Mouse (Mus musculus): Measurements from ENCODE around the gene Sp9. TPM values are rescaled to one million over a fixed set of nuclear protein-coding genes. Genes with fewer than 3 reads are reported as not detected.
A peak's percentile ranks its signal among the peaks of the same experiment; 100 is the strongest.

Sp9 gene
- polyA plus RNA-seq, 1 experiment from 2014 or later: 1.9 TPM

DNA sequence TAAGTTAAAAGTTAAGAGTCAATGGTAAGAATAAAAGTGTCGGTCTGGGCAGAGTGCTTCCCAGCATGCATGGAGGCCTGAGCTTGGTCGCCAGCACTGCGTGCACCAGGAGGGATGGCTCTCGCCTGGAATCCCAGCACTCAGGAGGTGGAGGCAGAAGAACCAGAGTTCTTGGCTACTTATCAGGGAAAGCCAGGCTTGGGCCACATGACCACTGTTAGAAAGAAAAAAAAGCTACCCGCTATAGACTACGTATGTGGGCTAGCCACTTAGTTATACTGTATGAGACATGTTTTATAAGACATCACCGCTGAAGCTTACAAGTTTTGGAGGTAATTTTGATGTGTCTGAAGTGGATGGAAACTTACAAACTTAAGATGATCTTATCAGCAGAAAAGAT lies 26.4 kb downstream of the Sp9 start:
- Histone ChIP-seq H3K27ac (no peak overlapping the region), H3K4me2 (no peak overlapping the region), H3K9ac (no peak overlapping the region), H3K4me3 (no peak overlapping the region), H3K4me1 (no peaks in the 10 kb centered on the region), H3K27me3 (no peaks in the 10 kb centered on the region), H3K9me3 (no peaks in the 10 kb centered on the region), H3K36me3 (peaks cover 37% of the 10 kb centered on the region)
- WGBS: 89% methylated on average over 7 of the region's 7 CpGs
- no peak for ATAC-seq (ENCODE audit: insufficient number of reproducible peaks, low FRiP score, low TSS enrichment, low read depth)

DNA sequence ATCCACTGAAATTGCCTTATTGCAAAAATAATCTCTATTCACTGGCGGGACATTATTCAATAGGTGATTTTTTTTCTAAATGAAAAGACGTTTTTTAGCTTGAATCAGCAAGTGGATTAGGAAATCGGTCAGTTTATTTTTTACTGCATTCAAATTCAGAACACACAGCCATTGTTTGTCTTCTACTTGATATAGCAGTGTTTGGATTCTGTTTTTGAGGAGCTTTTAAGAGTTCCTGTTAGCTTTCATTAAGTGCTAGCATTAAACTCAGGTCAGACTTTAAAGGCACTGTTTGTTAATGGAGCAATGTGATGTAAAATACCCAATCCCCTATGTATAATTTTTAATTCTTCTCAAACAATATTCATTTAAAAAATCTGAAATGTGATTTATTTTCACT lies 27.1 kb downstream of the Sp9 start:
- no peak for ATAC-seq (ENCODE audit: insufficient number of reproducible peaks, low FRiP score, low TSS enrichment, low read depth)
- H3K4me1 ChIP-seq: no peaks in the 10 kb centered on the region
- H3K9ac ChIP-seq: no peak overlapping the region
- peaks cover 41% of the 10 kb centered on the region for H3K36me3 ChIP-seq
- 74% methylated on average over 3 of the region's 3 CpGs for whole genome bisulfite sequencing
- H3K9me3 ChIP-seq: no peaks in the 10 kb centered on the region
- no peak overlapping the region for H3K4me3 ChIP-seq
- no peak overlapping the region for H3K4me2 ChIP-seq
- H3K27ac ChIP-seq: no peak overlapping the region
- H3K27me3 ChIP-seq: no peaks in the 10 kb centered on the region

DNA sequence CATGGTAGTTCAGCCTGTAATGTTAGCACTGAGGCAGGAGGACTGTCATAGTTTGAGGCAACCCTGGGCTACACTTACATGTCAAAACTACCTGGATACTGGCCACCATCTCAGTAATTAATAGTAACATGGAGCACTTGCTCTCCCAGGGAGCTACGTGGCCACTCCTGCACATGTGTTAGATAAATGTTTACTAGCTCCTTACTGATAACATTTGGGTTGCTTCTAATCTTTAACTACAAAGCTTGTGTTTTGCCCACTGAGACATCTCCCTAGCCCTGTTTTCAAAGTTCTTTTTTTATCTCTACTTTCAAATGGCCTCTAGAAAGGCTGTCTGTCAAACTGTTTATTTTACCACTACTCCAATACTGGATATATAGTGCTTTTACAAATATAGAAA lies 30.3 kb downstream of the Sp9 start:
- no peak overlapping the region for H3K4me2 ChIP-seq
- no peaks in the 10 kb centered on the region for H3K27me3 ChIP-seq
- H3K9me3 ChIP-seq: no peaks in the 10 kb centered on the region
- H3K4me3 ChIP-seq: no peak overlapping the region
- 84% methylated on average over 1 of the region's 1 CpGs for whole genome bisulfite sequencing
- H3K4me1 ChIP-seq: no peaks in the 10 kb centered on the region
- no peak overlapping the region for H3K9ac ChIP-seq
- no peak for ATAC-seq (ENCODE audit: insufficient number of reproducible peaks, low FRiP score, low TSS enrichment, low read depth)
- peaks cover 50% of the 10 kb centered on the region for H3K36me3 ChIP-seq
- no peak overlapping the region for H3K27ac ChIP-seq

DNA sequence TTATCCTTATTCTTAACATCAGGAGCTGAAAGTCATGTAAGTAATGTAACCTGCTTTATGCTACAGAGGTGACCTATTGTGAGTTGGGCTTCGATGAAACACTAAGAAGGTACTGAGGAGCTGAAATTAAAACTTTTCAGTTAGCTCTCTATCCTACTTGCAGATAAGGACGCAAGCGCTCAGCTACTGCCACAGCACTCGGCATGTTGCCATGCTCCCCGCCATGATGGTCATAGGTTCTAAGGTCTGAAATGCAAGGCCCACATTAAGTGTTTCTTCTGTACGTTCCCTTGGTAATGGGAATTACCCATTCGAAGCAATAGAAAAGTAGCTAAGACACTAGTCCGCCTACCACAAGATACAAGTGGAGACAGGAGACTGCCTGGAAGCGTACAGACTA lies 31.0 kb downstream of the Sp9 start:
- no peaks in the 10 kb centered on the region for H3K27me3 ChIP-seq
- no peak overlapping the region for H3K9ac ChIP-seq
- no peak overlapping the region for H3K27ac ChIP-seq
- H3K4me1 ChIP-seq: no peaks in the 10 kb centered on the region
- H3K4me3 ChIP-seq: no peak overlapping the region
- peaks cover 56% of the 10 kb centered on the region for H3K36me3 ChIP-seq
- no peak overlapping the region for H3K4me2 ChIP-seq
- no peak for ATAC-seq (ENCODE audit: insufficient number of reproducible peaks, low FRiP score, low TSS enrichment, low read depth)
- WGBS: 96% methylated on average over 9 of the region's 9 CpGs
- H3K9me3 ChIP-seq: no peaks in the 10 kb centered on the region

DNA sequence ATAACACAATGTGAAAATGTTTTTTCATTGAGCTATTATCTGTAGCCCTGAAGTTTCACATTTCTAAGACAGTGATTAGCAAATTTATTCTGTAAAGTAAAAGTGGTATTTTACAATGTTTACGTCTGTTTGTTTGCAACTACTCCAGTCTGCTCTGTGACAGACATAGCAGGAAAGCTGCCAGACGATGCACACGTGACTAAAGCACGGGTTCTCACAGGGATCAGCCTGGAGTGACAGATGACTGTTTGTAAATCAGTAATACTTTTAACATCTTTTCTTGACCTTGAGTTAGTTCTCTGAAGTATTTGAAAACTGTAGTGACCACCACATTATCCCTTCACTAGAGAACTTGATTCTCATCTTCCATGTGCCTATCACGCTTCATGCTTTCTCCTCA lies 32.8 kb downstream of the Sp9 start:
- no peaks in the 10 kb centered on the region for H3K4me1 ChIP-seq
- no peaks in the 10 kb centered on the region for H3K27me3 ChIP-seq
- no peak overlapping the region for H3K4me2 ChIP-seq
- no peak overlapping the region for H3K4me3 ChIP-seq
- H3K9me3 ChIP-seq: no peaks in the 10 kb centered on the region
- WGBS: 86% methylated on average over 5 of the region's 5 CpGs
- H3K27ac ChIP-seq: no peak overlapping the region
- ATAC-seq (ENCODE audit: insufficient number of reproducible peaks, low FRiP score, low TSS enrichment, low read depth): no peak
- no peak overlapping the region for H3K9ac ChIP-seq
- H3K36me3 ChIP-seq: peaks cover 60% of the 10 kb centered on the region

DNA sequence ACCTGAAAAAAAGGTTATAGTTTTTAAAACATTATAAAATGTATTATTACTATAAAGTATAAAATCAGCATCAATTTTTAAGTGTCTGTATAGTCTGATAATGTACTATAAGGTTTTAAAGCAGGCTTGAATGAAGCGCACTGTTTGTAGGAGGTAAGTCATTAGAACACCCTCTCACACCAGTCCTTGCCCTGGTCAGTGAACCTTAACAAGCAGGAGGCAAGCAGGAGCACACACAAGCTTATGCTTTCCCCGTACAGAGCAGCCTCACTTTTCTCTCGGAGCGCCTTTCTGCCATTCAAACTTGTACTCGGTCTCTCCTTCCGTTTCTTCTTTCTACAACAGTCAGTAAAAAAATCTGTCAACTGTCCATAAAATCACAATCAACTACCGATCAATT lies 34.3 kb downstream of the Sp9 start:
- H3K27me3 ChIP-seq: no peaks in the 10 kb centered on the region
- H3K36me3 ChIP-seq: peaks cover 68% of the 10 kb centered on the region
- H3K27ac ChIP-seq: no peak overlapping the region
- WGBS: 90% methylated on average over 7 of the region's 7 CpGs
- H3K4me1 ChIP-seq: no peaks in the 10 kb centered on the region
- H3K9me3 ChIP-seq: no peaks in the 10 kb centered on the region
- no peak overlapping the region for H3K4me3 ChIP-seq
- no peak for ATAC-seq (ENCODE audit: insufficient number of reproducible peaks, low FRiP score, low TSS enrichment, low read depth)
- H3K4me2 ChIP-seq: no peak overlapping the region
- H3K9ac ChIP-seq: no peak overlapping the region

DNA sequence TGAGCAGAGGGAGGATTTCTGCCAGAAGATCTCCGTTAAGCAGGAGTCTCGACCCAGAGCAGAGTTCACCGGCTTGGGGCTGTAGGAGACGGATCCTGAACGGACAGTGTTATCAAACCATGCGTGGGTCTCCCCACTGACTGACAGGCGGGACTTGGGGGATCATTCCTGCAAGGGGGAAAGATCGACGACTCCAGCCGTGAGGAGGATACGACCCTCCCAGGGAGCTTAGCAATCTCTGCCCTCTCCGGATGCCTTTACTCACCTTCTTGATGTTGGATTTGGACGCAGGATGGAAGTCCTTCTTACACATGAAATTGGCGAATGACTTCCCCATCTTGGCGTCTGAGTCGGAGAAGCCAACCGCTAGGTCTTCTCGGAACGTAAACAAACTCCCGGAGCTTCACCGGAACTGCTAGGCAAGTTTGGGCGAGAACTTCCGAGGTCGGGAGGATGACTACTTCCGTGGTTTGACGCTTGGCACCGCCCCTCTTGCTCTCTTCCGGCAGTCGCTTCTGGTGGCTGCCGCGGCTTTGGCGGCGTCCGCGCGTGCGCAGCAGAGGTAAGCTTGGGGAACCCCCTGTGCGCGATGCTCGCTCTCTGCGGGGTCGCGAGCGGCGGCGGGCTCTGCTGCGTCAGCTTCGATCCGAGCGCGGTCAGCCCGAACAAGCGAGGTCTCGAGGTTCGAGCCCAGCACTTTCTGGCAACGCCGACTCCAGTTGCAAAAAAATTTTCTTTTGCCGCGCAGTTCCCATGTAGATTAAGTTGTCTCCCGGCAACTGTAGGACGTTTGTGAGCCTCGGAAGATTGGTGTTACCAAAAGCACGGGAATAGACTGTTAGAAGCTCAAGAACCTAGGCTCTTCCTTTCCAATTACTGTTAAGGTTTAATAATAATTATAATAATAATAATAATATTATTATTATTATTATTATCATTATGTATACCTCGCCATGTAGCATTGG lies 40.7 kb downstream of the Sp9 start, which contains the start of the genes Scrn3 and Cir1:
Scrn3 (plus strand) TSS at position 450 of the 965 bp plus-strand sequence.
Cir1 (minus strand) TSS at position 550 of the 965 bp plus-strand sequence.
- Histone ChIP-seq H3K36me3 (peaks cover 27% of the 10 kb centered on the region), H3K27ac (peak within 1 kb of the TSS; percentile 89), H3K9ac (peak within 1 kb of the TSS; percentile 68), H3K27me3 (no peaks in the 10 kb centered on the region), H3K4me2 (peak within 1 kb of the TSS; percentile 75), H3K4me1 (peaks cover 13% of the 10 kb centered on the region; the same call in 1 of the 2 replicates), H3K4me3 (peak within 1 kb of the TSS; percentile 81), H3K9me3 (no peaks in the 10 kb centered on the region)
- WGBS: under 1% methylated on average over 64 of the region's 64 CpGs
- peak; percentile 92 for ATAC-seq (ENCODE audit: insufficient number of reproducible peaks, low FRiP score, low TSS enrichment, low read depth)

DNA sequence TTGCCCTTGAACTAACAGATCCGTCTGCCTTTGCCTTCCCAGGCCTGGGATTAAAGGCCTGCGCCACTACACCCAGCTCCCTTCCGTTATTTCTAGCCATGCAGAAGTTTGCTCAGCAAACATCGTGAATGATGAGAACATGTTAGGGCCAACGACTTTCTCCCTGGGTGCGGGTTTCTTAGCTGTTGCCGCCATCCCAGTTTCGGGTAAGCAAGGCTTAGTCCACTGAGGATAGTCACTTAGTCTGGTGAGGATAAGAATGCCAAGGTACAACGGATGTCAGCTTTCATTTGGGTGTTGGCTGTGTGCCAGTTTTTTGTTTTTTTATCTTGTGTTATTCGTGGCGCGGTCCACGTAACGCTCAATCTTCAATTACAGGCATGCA lies 41.4 kb downstream of the Sp9 start:
- H3K9ac ChIP-seq: peak overlapping the region; percentile 56; the same call in 1 of the 2 replicates
- 0 out of 2 replicates have a peak, but pooled peaks have one; percentile 62 for ATAC-seq (ENCODE audit: insufficient number of reproducible peaks, low FRiP score, low TSS enrichment, low read depth)
- H3K9me3 ChIP-seq: no peaks in the 10 kb centered on the region
- H3K4me2 ChIP-seq: peak overlapping the region; percentile 56
- peak overlapping the region; percentile 89; the same call in 1 of the 2 replicates for H3K27ac ChIP-seq
- H3K27me3 ChIP-seq: no peaks in the 10 kb centered on the region
- peaks cover 13% of the 10 kb centered on the region; the same call in 1 of the 2 replicates for H3K4me1 ChIP-seq
- WGBS: 35% methylated on average over 14 of the region's 14 CpGs
- H3K36me3 ChIP-seq: peaks cover 23% of the 10 kb centered on the region
- peak overlapping the region; percentile 81 for H3K4me3 ChIP-seq

DNA sequence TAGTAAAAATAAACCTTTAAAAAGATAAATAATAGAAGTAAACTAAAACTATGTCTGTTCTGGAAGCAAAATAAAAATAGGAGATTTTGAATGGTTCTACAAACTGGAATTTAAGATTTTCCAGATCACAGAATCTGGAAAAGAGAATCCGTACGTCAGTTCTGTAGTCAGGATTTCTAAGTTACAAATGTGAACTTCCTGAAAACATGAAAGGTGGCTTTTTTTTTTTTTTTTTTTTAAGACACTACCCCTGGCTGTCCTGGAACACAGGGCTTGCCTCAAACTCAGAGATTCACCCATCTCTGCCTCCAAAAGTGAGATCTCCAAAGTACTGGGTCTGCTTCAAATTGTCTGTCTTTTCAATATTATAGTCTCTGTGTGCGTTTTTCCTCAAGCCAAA lies 42.6 kb downstream of the Sp9 start:
- H3K27ac ChIP-seq: no peak overlapping the region
- H3K27me3 ChIP-seq: no peaks in the 10 kb centered on the region
- 94% methylated on average over 3 of the region's 3 CpGs for WGBS
- no peak overlapping the region for H3K4me2 ChIP-seq
- ATAC-seq (ENCODE audit: insufficient number of reproducible peaks, low FRiP score, low TSS enrichment, low read depth): no peak
- H3K36me3 ChIP-seq: peaks cover 20% of the 10 kb centered on the region
- no peak overlapping the region for H3K9ac ChIP-seq
- no peak overlapping the region for H3K4me3 ChIP-seq
- H3K4me1 ChIP-seq: peaks cover 13% of the 10 kb centered on the region; the same call in 1 of the 2 replicates
- H3K9me3 ChIP-seq: no peaks in the 10 kb centered on the region

DNA sequence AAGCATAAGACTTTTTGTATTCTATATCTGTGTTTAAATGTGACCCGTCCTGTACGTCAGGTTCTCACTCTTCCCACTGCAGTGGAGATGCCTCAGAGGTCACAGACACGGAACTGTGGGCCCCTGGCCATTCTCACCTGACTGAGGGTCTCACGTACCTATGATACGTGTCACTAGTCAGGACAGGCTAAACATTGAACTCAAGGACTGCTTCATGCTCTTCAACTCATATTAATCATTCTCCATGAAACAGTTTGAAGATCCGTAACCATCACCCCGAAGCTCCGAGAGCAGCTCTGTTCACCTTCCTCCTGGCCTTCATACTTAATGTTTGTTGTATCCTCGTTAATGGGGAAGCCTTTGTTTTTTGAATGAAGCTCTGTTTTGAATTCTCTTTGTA lies 45.7 kb downstream of the Sp9 start:
- Histone ChIP-seq H3K27ac (no peak overlapping the region), H3K9me3 (no peaks in the 10 kb centered on the region), H3K27me3 (no peaks in the 10 kb centered on the region), H3K9ac (no peak overlapping the region), H3K4me2 (no peak overlapping the region), H3K36me3 (0 out of 2 replicates have a peak, but pooled peaks cover 6% of the 10 kb centered on the region), H3K4me1 (peaks cover 4% of the 10 kb centered on the region; the same call in 1 of the 2 replicates), H3K4me3 (no peak overlapping the region)
- WGBS: 91% methylated on average over 9 of the region's 9 CpGs
- ATAC-seq (ENCODE audit: insufficient number of reproducible peaks, low FRiP score, low TSS enrichment, low read depth): no peak

DNA sequence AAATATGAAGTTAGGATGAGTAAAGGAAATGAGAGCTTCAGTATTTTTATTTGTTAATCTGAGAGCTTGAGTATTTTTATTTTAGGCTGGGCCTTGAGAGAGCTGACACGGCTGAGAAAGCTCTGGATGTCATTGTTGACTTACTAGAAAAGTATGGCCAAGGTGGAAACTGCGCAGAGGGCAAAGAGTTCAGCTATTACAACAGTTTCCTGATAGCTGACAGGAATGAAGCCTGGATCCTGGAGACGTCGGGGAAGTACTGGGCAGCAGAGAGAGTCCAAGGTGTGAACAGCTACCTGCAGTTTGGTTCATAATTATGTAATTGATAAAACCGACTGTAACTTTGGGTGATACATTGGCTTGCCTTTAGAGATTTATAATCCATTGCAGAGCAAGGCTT lies 47.5 kb downstream of the Sp9 start:
- ATAC-seq (ENCODE audit: insufficient number of reproducible peaks, low FRiP score, low TSS enrichment, low read depth): no peak
- Histone ChIP-seq H3K4me2 (no peak overlapping the region), H3K27me3 (no peaks in the 10 kb centered on the region), H3K4me1 (no peaks in the 10 kb centered on the region; the same call in 1 of the 2 replicates), H3K9ac (no peak overlapping the region), H3K36me3 (0 out of 2 replicates have a peak, but pooled peaks cover 6% of the 10 kb centered on the region), H3K9me3 (no peaks in the 10 kb centered on the region), H3K27ac (no peak overlapping the region), H3K4me3 (no peak overlapping the region)
- WGBS: 82% methylated on average over 5 of the region's 5 CpGs

DNA sequence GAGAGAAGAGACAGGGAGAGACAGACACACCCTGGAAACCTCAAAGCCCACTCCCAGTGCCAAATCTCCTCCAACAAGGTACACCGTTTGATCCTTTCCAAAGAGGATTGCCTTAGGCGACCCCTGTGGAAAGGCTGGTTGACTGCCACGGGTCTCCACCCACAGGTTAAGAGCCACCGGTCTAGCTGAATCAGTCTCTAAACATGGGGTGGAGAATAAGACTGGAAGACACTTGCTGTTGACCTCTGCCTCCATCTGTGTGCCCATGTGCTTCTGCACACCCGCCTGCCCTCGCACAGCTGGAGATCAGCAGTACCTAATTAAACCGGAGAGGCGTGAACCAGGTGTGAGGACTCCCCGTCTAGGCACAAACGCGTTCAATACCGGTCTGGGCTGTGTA lies 51.3 kb downstream of the Sp9 start:
- no peaks in the 10 kb centered on the region; the same call in 1 of the 2 replicates for H3K4me1 ChIP-seq
- WGBS: 61% methylated on average over 12 of the region's 12 CpGs
- H3K4me3 ChIP-seq: no peak overlapping the region
- no peaks in the 10 kb centered on the region for H3K9me3 ChIP-seq
- H3K4me2 ChIP-seq: no peak overlapping the region
- 0 out of 2 replicates have a peak, but pooled peaks cover 6% of the 10 kb centered on the region for H3K36me3 ChIP-seq
- H3K27me3 ChIP-seq: no peaks in the 10 kb centered on the region
- no peak overlapping the region for H3K27ac ChIP-seq
- ATAC-seq (ENCODE audit: insufficient number of reproducible peaks, low FRiP score, low TSS enrichment, low read depth): no peak
- no peak overlapping the region for H3K9ac ChIP-seq
